16 mouse cellular contexts compared by ENCODE assay signal in genomic region chr1:135457860-135458259, GRCm38 (mm10).
"Had no signal": no experiment of that assay in that cellular context is flagged by ENCODE, and none has a peak within 500 bp of the region (broad histone marks: within the 10 kb centered on the region; RNA-seq: fewer than 3 reads in every experiment).

No protein-coding gene starts in this region.

- H3K4me2 ChIP-seq: neural tube, embryonic 13.5 days; neural tube, embryonic 15.5 days; stomach, embryonic 15.5 days had no signal

- H3K4me3 ChIP-seq: neural tube, embryonic 13.5 days; neural tube, embryonic 15.5 days; stomach, embryonic 15.5 days had no signal

- H3K27ac ChIP-seq: neural tube, embryonic 13.5 days; neural tube, embryonic 15.5 days; stomach, embryonic 15.5 days; stomach, postnatal 0 days had no signal

- H3K9ac ChIP-seq: neural tube, embryonic 13.5 days; neural tube, embryonic 15.5 days; stomach, embryonic 15.5 days had no signal

- H3K9me3 ChIP-seq: neural tube, embryonic 13.5 days; neural tube, embryonic 15.5 days; stomach, embryonic 15.5 days had no signal

- H3K27me3 ChIP-seq: neural tube, embryonic 13.5 days; neural tube, embryonic 15.5 days; stomach, embryonic 15.5 days had no signal

- DNase-seq: retina, postnatal 1 day; right cerebral cortex, adult 18-20 months; right cerebral cortex, postnatal 14 days; right cerebral cortex, postnatal 25 days; right cerebral cortex, postnatal 4 days; spleen, adult 18-20 months; thymus, adult 18-20 months; thymus, adult 2 months; thymus, postnatal 14 days; thymus, postnatal 25 days; thymus, postnatal 36 days; thymus, postnatal 4 days had no signal
